Mouse (Mus musculus) testis, adult 2 months (tissue): Measurements from ENCODE around the gene Stum.

ENCODE experiments used
- CTCF ChIP-seq: fragments of 200-500 bp; IDR thresholded peaks from 2 replicates; pipeline ENCODE4 v1.5.1; 2012; ENCODE audit warnings: low read depth, mild to moderate bottlenecking, inconsistent platforms, low read length, moderate library complexity; ENCODE audit not compliant: control insufficient read depth, insufficient read depth, insufficient replicate concordance
- POLR2A ChIP-seq: fragments of 200-500 bp; IDR thresholded peaks from 2 replicates; pipeline ENCODE4 v1.6.1; 2012; ENCODE audit warnings: low read depth, mild to moderate bottlenecking, inconsistent platforms, low read length, moderate library complexity; ENCODE audit not compliant: control insufficient read depth

DNA sequence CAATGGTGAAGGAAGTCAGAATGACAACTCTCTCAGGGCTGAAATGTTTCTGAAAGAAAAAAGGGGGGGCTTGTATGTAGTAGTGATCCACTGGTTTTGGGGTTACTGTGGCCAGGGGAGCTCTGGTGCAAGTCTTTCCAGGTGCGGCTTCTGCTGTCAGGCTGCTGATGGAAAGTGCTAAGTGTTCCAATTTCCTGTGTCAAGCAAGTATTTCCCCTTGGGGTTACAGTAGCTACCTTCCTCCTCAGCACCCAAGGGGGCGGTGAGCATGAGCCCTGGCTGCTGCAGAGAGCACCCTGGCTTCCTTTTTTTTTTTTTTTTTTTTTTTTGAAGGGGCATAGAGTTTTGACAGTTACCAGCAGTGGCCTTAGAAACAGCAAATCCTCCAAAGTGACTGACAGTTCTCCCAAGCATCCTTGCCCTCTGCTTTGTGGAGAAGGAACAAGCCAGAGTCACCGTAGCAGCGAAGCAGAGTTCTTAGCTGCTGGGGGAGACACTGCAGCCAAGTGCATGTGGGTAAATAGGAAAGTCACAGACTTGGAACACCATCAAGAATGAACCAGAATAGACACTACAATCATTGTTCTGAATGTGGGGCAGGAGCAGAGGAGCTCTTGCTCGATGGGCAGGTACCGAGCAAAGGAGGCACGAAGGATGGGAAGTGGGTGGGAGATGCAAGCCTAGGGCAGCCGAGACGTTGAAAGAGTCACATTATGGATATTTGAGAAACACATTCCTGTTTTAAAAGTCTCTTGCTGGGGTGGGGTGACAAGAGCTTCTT lies 90.1 kb downstream of the Stum start:
- TF ChIP-seq CTCF (no peak), POLR2A (no peak)
